Mouse (Mus musculus) intestine, embryonic 14.5 days (tissue): ENCODE results near the gene Riok1. TPM values are rescaled to one million over a fixed set of nuclear protein-coding genes. Genes with fewer than 3 reads are reported as not detected.
A peak's percentile ranks its signal among the peaks of the same experiment; 100 is the strongest.

Experiments
- ATAC-seq: fragments of 200-750 bp; cut with Nextera tagmentation; replicated peaks from 2 replicates; pipeline ENCODE4 v1.8.0; 2017; ENCODE audit warnings: low read depth, moderate number of reproducible peaks, moderate TSS enrichment, moderate library complexity; ENCODE audit not compliant: low FRiP score, low TSS enrichment
- DNase-seq: peaks from one replicate; pipeline ENCODE4 v3.0.0-alpha.2; 2018; ENCODE audit warnings: low spot score
- H3K27ac ChIP-seq: fragments of 300-500 bp; sonication (generic); 2 replicates; pipeline ENCODE4 v1.5.1; 2014; ENCODE audit warnings: low read depth, mild to moderate bottlenecking, control low read depth
- H3K27me3 ChIP-seq: fragments of 300-500 bp; sonication (generic); replicated peaks from 2 replicates; pipeline ENCODE4 v1.6.1; 2014; ENCODE audit warnings: low read length, control low read depth; ENCODE audit not compliant: control insufficient read depth, insufficient read depth
- H3K36me3 ChIP-seq: fragments of 300-500 bp; sonication (generic); 2 replicates; pipeline ENCODE4 v1.6.1; 2014; ENCODE audit warnings: low read length, control low read depth; ENCODE audit not compliant: control insufficient read depth, insufficient read depth
- H3K4me1 ChIP-seq: fragments of 300-500 bp; sonication (generic); replicated peaks from 2 replicates; pipeline ENCODE4 v1.6.1; 2014; ENCODE audit warnings: low read length, control low read depth, mixed read lengths; ENCODE audit not compliant: control insufficient read depth, insufficient read depth
- H3K4me2 ChIP-seq: fragments of 300-500 bp; sonication (generic); 2 replicates; pipeline ENCODE4 v1.6.1; 2014; ENCODE audit warnings: low read length
- H3K4me3 ChIP-seq: fragments of 300-500 bp; sonication (generic); 2 replicates; pipeline ENCODE4 v1.5.1; 2014; ENCODE audit warnings: low read depth, low read length, control low read depth, mixed read lengths
- H3K9ac ChIP-seq: fragments of 300-500 bp; sonication (generic); 2 replicates; pipeline ENCODE4 v1.6.1; 2014; ENCODE audit warnings: mild to moderate bottlenecking, low read length
- H3K9me3 ChIP-seq: fragments of 300-500 bp; sonication (generic); 2 replicates; pipeline ENCODE4 v1.6.1; 2016; ENCODE audit warnings: low read length, control low read depth; ENCODE audit not compliant: control insufficient read depth
- WGBS: fragments of 180-500 bp; shearing (Covaris S2); extraction: QIAGEN DNeasy Blood & Tissue Kit; methylation state at CpG from one replicate; pipeline ENCODE4 v1.1.7; 2014; 5-methylcytosine and 5-hydroxymethylcytosine counted together
- polyA plus RNA-seq: library from polyadenylated mRNA; unstranded; fragments of >200 nt; fragmentation: Nextera tagmentation; extraction: Ambion mirVana; gene quantifications from 2 replicates; pipeline ENCODE4 v1.2.1, GENCODE M21; 2014

Gene Riok1
- polyA plus RNA-seq, 1 experiment from 2014 or later, result 47.7 TPM

DNA sequence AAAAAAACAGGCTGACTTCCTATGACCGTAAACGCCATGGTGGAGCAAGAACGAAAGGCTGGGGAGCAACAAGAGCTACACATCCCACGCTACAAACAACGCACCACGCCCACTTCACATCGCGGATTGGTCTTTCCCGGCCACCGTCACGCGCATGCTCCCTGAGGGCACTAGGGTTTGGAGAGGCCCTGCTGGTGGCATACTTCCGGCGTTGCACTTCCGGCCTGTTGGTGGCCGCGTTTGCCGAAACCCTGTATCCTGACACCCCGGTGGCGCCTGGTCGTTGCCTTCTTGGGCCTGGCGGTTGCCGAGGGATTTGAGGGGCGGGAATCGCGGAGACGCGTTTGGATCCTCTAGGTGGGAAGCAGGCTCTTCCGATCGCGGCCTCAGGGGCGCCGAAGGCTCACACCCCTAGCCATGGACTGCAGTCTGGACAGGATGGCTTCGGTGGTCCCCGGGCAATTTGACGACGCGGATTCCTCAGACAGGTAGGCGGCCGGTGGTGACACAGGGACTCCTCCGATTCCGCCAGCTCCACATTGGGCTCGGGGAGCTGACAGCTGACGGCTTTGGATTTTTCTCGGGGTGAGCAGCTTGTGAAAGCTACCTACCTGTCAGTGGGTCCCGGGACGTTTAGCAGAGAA, 371 bp downstream of the Riok1 start, which contains the start of gene Cage1:
Gene Cage1 (minus strand): TSS at position 26 of the 644 bp plus-strand sequence.
- DNase-seq, result peak; percentile 99

DNA sequence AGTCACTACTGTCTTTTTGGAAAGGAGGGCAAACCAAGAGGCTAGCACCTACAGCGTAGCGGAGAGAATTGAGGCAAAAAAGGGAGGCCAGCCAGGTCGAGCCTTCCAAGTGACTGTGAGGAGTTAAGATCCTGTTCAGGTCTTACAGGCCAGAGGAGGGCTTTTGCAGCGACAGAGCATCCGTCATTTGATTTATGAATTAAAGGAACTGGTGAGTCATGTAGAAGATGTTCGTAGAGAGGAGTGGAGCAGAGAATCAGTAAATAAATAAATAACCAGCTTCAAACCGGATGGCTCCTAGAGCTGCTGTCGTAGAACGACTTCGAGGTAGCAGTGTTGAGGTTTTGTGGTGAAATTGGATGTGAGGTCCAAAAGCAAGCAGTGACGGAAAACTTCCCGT, 1.0 kb downstream of the Riok1 start:
- ATAC-seq (no peak), DNase-seq (no peak)
- Histone ChIP-seq H3K4me2 (peak overlapping the region; percentile 100), H3K27ac (no peak overlapping the region), H3K9me3 (no peaks in the 10 kb centered on the region), H3K4me1 (peaks cover 11% of the 10 kb centered on the region), H3K9ac (peak overlapping the region; percentile 80), H3K36me3 (peaks cover 32% of the 10 kb centered on the region), H3K27me3 (no peaks in the 10 kb centered on the region), H3K4me3 (peak overlapping the region; percentile 81)
- 36% methylated on average over 12 of the region's 12 CpGs for WGBS

More for the DNA sequence above, 371 bp downstream of the Riok1 start, which contains the start of gene Cage1:
- Histone ChIP-seq H3K4me2 (peak within 1 kb of the TSS; percentile 100), H3K9ac (peak within 1 kb of the TSS; percentile 80), H3K4me1 (peaks cover 11% of the 10 kb centered on the region), H3K9me3 (no peaks in the 10 kb centered on the region), H3K27me3 (no peaks in the 10 kb centered on the region), H3K27ac (peak within 1 kb of the TSS; percentile 76), H3K4me3 (peak within 1 kb of the TSS; percentile 81), H3K36me3 (peaks cover 26% of the 10 kb centered on the region)
- under 1% methylated on average over 47 of the region's 47 CpGs for WGBS
- ATAC-seq, result peak; percentile 94

- H3K27me3 ChIP-seq, result no peaks in the 10 kb centered on the region
- WGBS, result 82% methylated on average over 3 of the region's 3 CpGs
- no peak overlapping the region for H3K27ac ChIP-seq
- no peak overlapping the region for H3K4me2 ChIP-seq
- no peak overlapping the region for H3K9ac ChIP-seq
- DNase-seq (no peak), ATAC-seq (no peak)
- H3K9me3 ChIP-seq, result no peaks in the 10 kb centered on the region
- no peaks in the 10 kb centered on the region for H3K4me1 ChIP-seq
- peaks cover 92% of the 10 kb centered on the region for H3K36me3 ChIP-seq
- H3K4me3 ChIP-seq, result no peak overlapping the region
These were observed 13.1 kb downstream of the Riok1 start for GRCm38 (mm10) chr13:38049888-38050287.

DNA sequence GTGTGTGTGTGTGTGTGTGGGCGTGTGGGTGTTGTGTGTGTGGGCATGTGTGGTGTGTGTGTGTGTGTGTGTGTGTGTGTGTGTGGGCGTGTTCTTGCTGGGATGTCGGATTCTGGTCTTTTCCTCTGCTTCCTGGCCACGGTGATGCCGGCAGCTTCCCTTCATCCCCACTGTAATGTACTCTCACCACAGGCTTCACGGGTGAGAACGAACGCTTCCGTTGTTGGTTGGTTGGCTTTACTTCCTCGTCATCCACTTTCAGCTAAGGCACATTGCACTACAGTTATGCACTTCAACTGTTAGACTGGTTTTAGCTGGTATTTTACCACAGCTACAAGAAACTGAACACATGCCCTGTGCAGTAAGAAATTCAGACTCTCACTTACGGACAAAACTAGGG, 25.9 kb downstream of the Riok1 start:
- DNase-seq (no peak), ATAC-seq (no peak)
- Histone ChIP-seq H3K9ac (no peak overlapping the region), H3K9me3 (no peaks in the 10 kb centered on the region), H3K27me3 (no peaks in the 10 kb centered on the region), H3K36me3 (peaks cover 49% of the 10 kb centered on the region), H3K27ac (no peak overlapping the region), H3K4me1 (no peaks in the 10 kb centered on the region), H3K4me3 (no peak overlapping the region), H3K4me2 (no peak overlapping the region)
- WGBS, result 88% methylated on average over 11 of the region's 11 CpGs

DNA sequence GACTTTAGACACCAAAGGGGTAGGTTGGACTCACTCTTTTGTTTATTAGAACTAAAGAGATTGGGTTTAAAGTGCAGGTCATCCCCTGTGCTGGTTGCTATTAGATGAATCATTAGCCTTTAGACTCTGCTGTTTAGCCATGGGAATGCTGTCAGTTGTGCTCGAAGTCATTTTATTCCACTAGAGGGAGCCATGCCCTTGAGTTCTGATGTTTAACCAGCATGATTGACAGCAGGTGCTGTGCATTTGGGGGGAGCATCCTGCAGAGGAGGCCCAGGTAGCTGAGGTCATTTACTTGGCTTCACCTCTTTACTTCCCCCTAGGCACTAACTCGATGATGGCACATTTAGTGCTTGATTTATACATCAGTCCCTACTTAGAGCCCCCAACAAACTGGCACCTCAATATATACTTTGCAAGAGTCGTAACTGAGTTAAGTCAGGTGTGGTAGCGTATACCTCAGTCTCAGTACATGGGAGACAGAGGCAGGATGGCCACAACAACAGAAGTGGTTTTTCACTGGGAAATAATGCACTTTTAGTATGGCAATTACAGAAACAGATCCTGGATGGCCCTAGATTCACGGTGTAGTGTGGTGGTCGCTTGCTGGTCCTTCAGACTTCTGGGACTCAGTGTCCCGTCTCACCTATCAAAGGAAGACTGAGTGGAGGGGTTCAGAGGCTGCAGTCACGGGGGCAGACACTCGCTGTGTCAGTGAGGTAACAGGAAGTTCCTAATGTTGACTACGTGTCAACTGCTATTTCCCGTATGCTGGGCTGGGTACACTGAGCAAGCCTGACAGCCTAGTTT, 28.3 kb downstream of the Riok1 start:
- Histone ChIP-seq H3K4me2 (no peak overlapping the region), H3K27ac (no peak overlapping the region), H3K27me3 (no peaks in the 10 kb centered on the region), H3K4me3 (no peak overlapping the region), H3K36me3 (peaks cover 27% of the 10 kb centered on the region), H3K9me3 (no peaks in the 10 kb centered on the region), H3K4me1 (no peaks in the 10 kb centered on the region), H3K9ac (no peak overlapping the region)
- 62% methylated on average over 11 of the region's 11 CpGs for WGBS
- DNase-seq, result peak; percentile 60
- peak; percentile 70 for ATAC-seq

- 65% methylated on average over 4 of the region's 4 CpGs for WGBS
- H3K4me2 ChIP-seq, result no peak overlapping the region
- H3K9me3 ChIP-seq, result no peaks in the 10 kb centered on the region
- no peak overlapping the region for H3K4me3 ChIP-seq
- no peaks in the 10 kb centered on the region for H3K27me3 ChIP-seq
- 0 out of 2 replicates have a peak, but pooled peaks cover 7% of the 10 kb centered on the region for H3K4me1 ChIP-seq
- no peak overlapping the region for H3K9ac ChIP-seq
- DNase-seq, result no peak
- no peaks in the 10 kb centered on the region for H3K36me3 ChIP-seq
- no peak overlapping the region for H3K27ac ChIP-seq
- ATAC-seq, result no peak
These were observed 34.1 kb downstream of the Riok1 start for GRCm38 (mm10) chr13:38070945-38071344.

GRCm38 (mm10) chr13:38073374-38074307, 36.8 kb downstream of the Riok1 start:
- peak; percentile 21; the same call in 1 of the 2 replicates for ATAC-seq
- H3K4me3 ChIP-seq, result no peak overlapping the region
- WGBS, result 64% methylated on average over 17 of the region's 18 CpGs
- no peaks in the 10 kb centered on the region for H3K36me3 ChIP-seq
- no peak overlapping the region for H3K4me2 ChIP-seq
- H3K4me1 ChIP-seq, result 0 out of 2 replicates have a peak, but pooled peaks cover 7% of the 10 kb centered on the region
- no peak overlapping the region for H3K27ac ChIP-seq
- H3K9me3 ChIP-seq, result no peaks in the 10 kb centered on the region
- no peaks in the 10 kb centered on the region for H3K27me3 ChIP-seq
- no peak for DNase-seq
- no peak overlapping the region for H3K9ac ChIP-seq

DNA sequence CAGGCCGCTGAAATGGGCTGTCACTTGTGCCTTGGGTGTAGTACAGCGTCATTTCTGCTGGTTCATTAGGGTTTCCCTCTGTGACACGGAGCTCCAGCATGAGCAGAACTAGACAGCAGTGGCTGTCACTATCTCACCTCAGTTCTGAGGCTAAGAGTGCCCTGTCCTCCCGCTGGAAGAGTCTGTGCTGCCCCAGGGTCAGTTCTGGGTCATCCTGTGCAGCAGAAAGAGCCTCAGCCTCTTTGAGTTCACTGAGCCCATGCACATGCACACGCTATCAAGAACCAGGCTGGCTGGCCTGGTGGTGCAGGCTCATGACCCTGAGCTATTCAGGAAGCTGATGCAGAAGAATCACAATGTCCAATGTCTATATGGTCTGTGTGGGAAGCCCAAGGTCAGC, 37.6 kb downstream of the Riok1 start:
- ATAC-seq, result 0 out of 2 replicates have a peak, but pooled peaks have one; percentile 24
- no peak for DNase-seq
- no peak overlapping the region for H3K27ac ChIP-seq

More for the DNA sequence above, 37.6 kb downstream of the Riok1 start:
- Histone ChIP-seq H3K27me3 (no peaks in the 10 kb centered on the region), H3K36me3 (no peaks in the 10 kb centered on the region), H3K9ac (no peak overlapping the region), H3K4me1 (0 out of 2 replicates have a peak, but pooled peaks cover 7% of the 10 kb centered on the region), H3K4me3 (no peak overlapping the region), H3K4me2 (no peak overlapping the region), H3K9me3 (no peaks in the 10 kb centered on the region)
- WGBS, result 17% methylated on average over 5 of the region's 5 CpGs
